Mouse (Mus musculus): Measurements from ENCODE around the gene Cplx2.

DNA sequence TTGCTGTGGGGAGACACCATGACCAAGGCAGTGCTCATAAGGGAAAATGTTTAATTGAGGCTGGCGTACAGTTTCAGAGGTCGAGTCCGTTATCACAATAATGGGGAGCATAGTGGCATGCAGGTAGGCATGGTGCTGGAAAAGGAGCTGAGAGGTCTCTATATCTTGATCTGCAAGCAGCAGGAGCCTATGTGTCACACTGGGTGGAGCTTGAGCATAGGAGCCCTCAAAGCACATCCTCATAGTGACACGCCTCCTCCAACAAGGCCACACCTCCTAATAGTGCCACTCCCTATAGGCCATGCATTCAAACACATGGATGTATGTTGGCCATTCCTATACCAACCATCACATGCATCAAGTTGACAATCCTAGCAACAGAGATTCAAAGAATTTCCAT lies 43.9 kb downstream of the Cplx2 start:
- TF ChIP-seq CTCF (IDR thresholded peaks at IDR 0.05; ENCODE audit: control insufficient read depth, insufficient read depth, insufficient read length), result no peak
- no peak for TF ChIP-seq CEBPB (IDR thresholded peaks at IDR 0.05; ENCODE audit: low read depth)

Data from C2C12 (cell line).